In the genomic region with DNA sequence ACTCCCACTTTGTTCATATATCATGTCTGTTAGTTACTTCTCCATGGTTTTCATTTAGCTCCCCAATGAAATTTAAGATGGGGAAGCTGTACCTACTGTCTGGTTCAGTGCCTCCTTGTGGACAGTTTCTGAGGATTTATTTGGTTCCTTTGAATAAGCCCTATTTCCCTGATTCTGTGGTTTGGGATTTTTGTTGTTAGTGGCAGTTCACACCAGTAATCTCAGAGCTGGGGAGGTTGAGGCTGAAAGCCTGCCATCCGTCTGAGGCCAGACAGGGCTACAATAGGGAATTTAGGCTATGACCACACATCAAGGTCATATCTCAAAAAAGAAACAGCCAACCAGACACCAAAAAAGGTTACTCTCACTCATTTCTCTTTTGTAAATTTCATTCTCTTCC, we compare ENCODE assay signal across 20 mouse cellular contexts. TPM values are rescaled to one million over a fixed set of nuclear protein-coding genes. Genes with fewer than 3 reads are reported as not detected.
DNase-seq lines count a peak whose midpoint lies in the region; ATAC-seq and TF ChIP-seq lines count a peak whose summit lies in the region.
"Had no signal": no experiment of that assay in that cellular context is flagged by ENCODE, and none has a peak within 500 bp of the region (broad histone marks: within the 10 kb centered on the region; RNA-seq: fewer than 3 reads in every experiment).

No protein-coding gene starts in this region.

- ATAC-seq in kidney, postnatal 0 days (replicated peaks; ENCODE audit: low FRiP score, low read depth): no peak
- no peak for ATAC-seq in lung, embryonic 14.5 days (ENCODE audit: insufficient read depth)
- ATAC-seq: activated CD4-positive, CD25-positive, alpha-beta regulatory T cell, adult 4 months; forebrain, embryonic 15.5 days; Patski had no signal

- H3K4me3 ChIP-seq in kidney, postnatal 0 days (replicated peaks; ENCODE audit: low read depth, low read length): no peak overlapping the region
- no peak overlapping the region for H3K4me3 ChIP-seq in lung, embryonic 14.5 days (ENCODE audit: low read depth, low read length)
- H3K4me3 ChIP-seq in lung, adult 2 months (replicated peaks; ENCODE audit: extremely low read depth, low read depth, low read length): no peak overlapping the region
- H3K4me3 ChIP-seq in brown adipose tissue, adult 24 weeks (ENCODE audit: insufficient read depth, low read depth, low read length): no peak overlapping the region
- H3K4me3 ChIP-seq: embryonic facial prominence, embryonic 12.5 days; forebrain, embryonic 15.5 days; heart, embryonic 12.5 days; hindbrain, embryonic 13.5 days had no signal

- H3K27ac ChIP-seq in kidney, postnatal 0 days: no peak overlapping the region
- no peak overlapping the region for H3K27ac ChIP-seq in lung, embryonic 14.5 days (ENCODE audit: low read depth)
- H3K27ac ChIP-seq in brown adipose tissue, adult 24 weeks (replicated peaks; ENCODE audit: low read depth, low read length): 0 out of 2 replicates have a peak overlapping the region, but pooled peaks have one; percentile 33
- H3K27ac ChIP-seq: embryonic facial prominence, embryonic 12.5 days; forebrain, embryonic 15.5 days; hindbrain, embryonic 13.5 days had no signal

- no peak; the same call in 1 of the 2 replicates for TF ChIP-seq CTCF in kidney, postnatal 0 days (IDR thresholded peaks at IDR 0.05; ENCODE audit: low read depth)
- 0 out of 2 replicates have a peak, but pooled peaks have one; percentile 8 for TF ChIP-seq CTCF in lung, embryonic 14.5 days (IDR thresholded peaks at IDR 0.05; ENCODE audit: low read depth)
- no peak for TF ChIP-seq CTCF in lung, adult 2 months (IDR thresholded peaks at IDR 0.05; ENCODE audit: insufficient read depth, low read length)

- no peaks in the 10 kb centered on the region for H3K9me3 ChIP-seq in kidney, postnatal 0 days (replicated peaks; ENCODE audit: low read length)
- no peaks in the 10 kb centered on the region for H3K9me3 ChIP-seq in lung, embryonic 14.5 days (ENCODE audit: low read depth, low read length)
- H3K9me3 ChIP-seq: embryonic facial prominence, embryonic 12.5 days; forebrain, embryonic 15.5 days; heart, embryonic 12.5 days; hindbrain, embryonic 13.5 days had no signal

- 61% methylated on average over 1 of the region's 1 CpGs for whole genome bisulfite sequencing in kidney, postnatal 0 days
- whole genome bisulfite sequencing in lung, embryonic 14.5 days: 83% methylated on average over 1 of the region's 1 CpGs
- WGBS in lung, adult 2 months: 84% methylated on average over 1 of the region's 1 CpGs

- no peak for TF ChIP-seq POLR2A in lung, adult 2 months (IDR thresholded peaks at IDR 0.05; ENCODE audit: borderline replicate concordance, extremely low read depth, low read depth, low read length)

- no peaks in the 10 kb centered on the region for H3K36me3 ChIP-seq in kidney, postnatal 0 days (ENCODE audit: insufficient read depth, low read length)
- H3K36me3 ChIP-seq in lung, embryonic 14.5 days (ENCODE audit: insufficient read depth): no peaks in the 10 kb centered on the region
- H3K36me3 ChIP-seq: embryonic facial prominence, embryonic 12.5 days; forebrain, embryonic 15.5 days; heart, embryonic 12.5 days; hindbrain, embryonic 13.5 days had no signal

- DNase-seq in heart, adult 11 months: peak; percentile 73
- DNase-seq in heart, postnatal 4 days: no peak
- DNase-seq in kidney, postnatal 0 days (ENCODE audit: low spot score): peak; percentile 21
- DNase-seq in kidney, postnatal 10 days: no peak
- no peak for DNase-seq in lung, embryonic 14.5 days
- no peak for DNase-seq in lung, adult 2 months
- no peak for DNase-seq in left cerebral cortex, adult 9 months (ENCODE audit: low spot score in 2 of 2)
- DNase-seq: adrenal gland, postnatal 14 days; cerebellum, adult 18-20 months; cerebellum, adult 9-11 months; gastrocnemius, postnatal 36 days; heart, postnatal 36 days had no signal

- no peak overlapping the region for H3K9ac ChIP-seq in kidney, postnatal 0 days (ENCODE audit: low read depth, low read length)
- H3K9ac ChIP-seq in lung, embryonic 14.5 days: no peak overlapping the region
- H3K9ac ChIP-seq: embryonic facial prominence, embryonic 12.5 days; forebrain, embryonic 15.5 days; heart, embryonic 12.5 days; hindbrain, embryonic 13.5 days had no signal

- H3K4me1 ChIP-seq in kidney, postnatal 0 days (replicated peaks; ENCODE audit: insufficient read depth, low read length): no peaks in the 10 kb centered on the region
- peaks cover 8% of the 10 kb centered on the region; the same call in 1 of the 2 replicates for H3K4me1 ChIP-seq in lung, embryonic 14.5 days (ENCODE audit: insufficient read depth)
- peaks cover 20% of the 10 kb centered on the region for H3K4me1 ChIP-seq in lung, adult 2 months (ENCODE audit: control insufficient read depth, insufficient read depth, low read length)
- H3K4me1 ChIP-seq in brown adipose tissue, adult 24 weeks (ENCODE audit: control insufficient read depth, insufficient read depth, insufficient read length, low read length): peaks cover 26% of the 10 kb centered on the region
- H3K4me1 ChIP-seq: embryonic facial prominence, embryonic 12.5 days; forebrain, embryonic 15.5 days had no signal

- no peak overlapping the region for H3K4me2 ChIP-seq in kidney, postnatal 0 days (ENCODE audit: low read length)
- H3K4me2 ChIP-seq in lung, embryonic 14.5 days: no peak overlapping the region
- H3K4me2 ChIP-seq: embryonic facial prominence, embryonic 12.5 days; forebrain, embryonic 15.5 days; heart, embryonic 12.5 days; hindbrain, embryonic 13.5 days had no signal

- no peaks in the 10 kb centered on the region for H3K27me3 ChIP-seq in kidney, postnatal 0 days (ENCODE audit: insufficient read depth, low read length)
- no peaks in the 10 kb centered on the region for H3K27me3 ChIP-seq in lung, embryonic 14.5 days (ENCODE audit: insufficient read depth, low read length)
- H3K27me3 ChIP-seq: embryonic facial prominence, embryonic 12.5 days; forebrain, embryonic 15.5 days; heart, embryonic 12.5 days; hindbrain, embryonic 13.5 days; Patski had no signal

RNA-seq across cellular contexts. Expression of gene Adipor2, which starts 38.9 kb away (rescaled TPM):
- 10 to 100 TPM; 55.5 to 55.7 TPM for total RNA-seq in heart, postnatal 4 days (2021)
- polyA plus RNA-seq in kidney, postnatal 0 days (2015; fragmentation: Nextera tagmentation; extraction: Ambion mirVana): 43.3 and 47.3 TPM in 2 replicates
- polyA plus RNA-seq in lung, embryonic 14.5 days (2014; fragmentation: Nextera tagmentation; extraction: Ambion mirVana): 28.1 and 29.0 TPM in 2 replicates
- polyA plus RNA-seq in lung, adult 2 months (2012; rRNA removed): 63.6 and 81.0 TPM in 2 replicates
- polyA plus RNA-seq in brown adipose tissue, adult 24 weeks (2012; ENCODE audit: insufficient read depth, insufficient read length, missing spikeins): 370 and 390 TPM in 2 replicates

RNA-seq across cellular contexts. Expression of gene Lrtm2, which starts 48.1 kb away (rescaled TPM):
- under 1 TPM; 0.09 to 0.79 TPM for total RNA-seq in heart, postnatal 4 days (2021)
- 0.23 and 0.25 TPM in 2 replicates for polyA plus RNA-seq in kidney, postnatal 0 days (2015; fragmentation: Nextera tagmentation; extraction: Ambion mirVana)
- 0.05 and 0.16 TPM in 2 replicates for polyA plus RNA-seq in lung, embryonic 14.5 days (2014; fragmentation: Nextera tagmentation; extraction: Ambion mirVana)
- polyA plus RNA-seq in lung, adult 2 months (2012; rRNA removed): 10.1 and 11.5 TPM in 2 replicates
- 0.54 TPM in 1 of 2 replicates, not detected in the other for polyA plus RNA-seq in brown adipose tissue, adult 24 weeks (2012; ENCODE audit: insufficient read depth, insufficient read length, missing spikeins)
- total RNA-seq: adrenal gland, postnatal 14 days had no signal
- polyA plus RNA-seq: activated CD4-positive, CD25-positive, alpha-beta regulatory T cell, adult 4 months; C2C12 had no signal

Comparison
In these comparisons a context has a peak if more than half of its experiments do, and no peak if none do; other contexts are left out.
1. DNase-seq: peak in heart, adult 11 months (single experiment) and kidney, postnatal 0 days (single experiment); none in heart, postnatal 4 days (single experiment), kidney, postnatal 10 days (single experiment), lung, embryonic 14.5 days (single experiment), lung, adult 2 months (single experiment) and left cerebral cortex, adult 9 months (0 of 2).